Mouse (Mus musculus): Measurements from ENCODE around the gene Neurl4.
"Not testable (repeated sequence)": the region's sequence is repeated elsewhere in the genome, so short reads cannot be mapped to it uniquely, and the experiment has no call there.

Gene Neurl4

DNA sequence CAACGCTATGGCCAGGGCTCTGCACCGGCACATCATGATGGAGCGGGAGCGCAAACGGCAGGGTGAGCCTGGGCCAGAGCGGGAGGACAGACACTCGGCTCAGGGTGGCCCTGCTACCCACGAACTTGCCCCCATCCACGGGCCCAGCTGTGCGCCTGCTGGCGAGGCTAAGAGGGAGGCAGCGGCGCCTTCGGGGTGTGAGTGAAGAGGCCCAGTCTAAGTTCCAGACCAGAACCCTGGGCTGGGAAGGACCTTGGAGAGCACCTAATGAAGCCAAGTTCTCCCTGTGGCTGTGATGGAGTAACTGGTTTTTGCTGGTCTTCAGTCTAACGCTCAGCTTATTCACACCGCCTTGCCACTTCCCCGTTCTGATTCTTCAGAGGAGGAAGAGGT, 13.5 kb downstream of the Neurl4 start:
- DNase-seq = no peak

DNA sequence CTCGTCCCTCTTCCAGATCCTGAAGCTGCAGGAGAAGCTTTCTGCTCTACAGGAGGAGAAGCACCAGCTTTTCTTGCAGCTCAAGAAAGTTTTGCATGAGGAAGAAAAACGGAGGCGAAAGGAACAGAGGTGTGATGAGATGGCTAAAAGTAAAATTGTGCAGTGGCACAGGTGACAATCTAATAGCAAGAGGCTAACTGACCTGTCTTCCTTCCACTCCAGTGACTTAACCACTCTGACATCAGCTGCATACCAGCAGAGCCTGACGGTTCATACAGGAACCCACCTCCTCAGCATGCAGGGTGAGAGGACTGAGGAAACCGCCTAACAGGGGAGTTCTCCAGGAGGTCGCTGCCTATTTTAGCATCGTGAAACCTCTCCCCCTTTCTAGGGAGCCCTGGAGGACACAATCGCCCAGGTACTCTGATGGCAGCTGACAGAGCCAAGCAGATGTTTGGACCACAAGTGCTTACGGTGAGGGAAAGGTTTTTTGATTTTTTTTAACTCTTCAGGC, 14.1 kb downstream of the Neurl4 start:
- no peak for DNase-seq

DNA sequence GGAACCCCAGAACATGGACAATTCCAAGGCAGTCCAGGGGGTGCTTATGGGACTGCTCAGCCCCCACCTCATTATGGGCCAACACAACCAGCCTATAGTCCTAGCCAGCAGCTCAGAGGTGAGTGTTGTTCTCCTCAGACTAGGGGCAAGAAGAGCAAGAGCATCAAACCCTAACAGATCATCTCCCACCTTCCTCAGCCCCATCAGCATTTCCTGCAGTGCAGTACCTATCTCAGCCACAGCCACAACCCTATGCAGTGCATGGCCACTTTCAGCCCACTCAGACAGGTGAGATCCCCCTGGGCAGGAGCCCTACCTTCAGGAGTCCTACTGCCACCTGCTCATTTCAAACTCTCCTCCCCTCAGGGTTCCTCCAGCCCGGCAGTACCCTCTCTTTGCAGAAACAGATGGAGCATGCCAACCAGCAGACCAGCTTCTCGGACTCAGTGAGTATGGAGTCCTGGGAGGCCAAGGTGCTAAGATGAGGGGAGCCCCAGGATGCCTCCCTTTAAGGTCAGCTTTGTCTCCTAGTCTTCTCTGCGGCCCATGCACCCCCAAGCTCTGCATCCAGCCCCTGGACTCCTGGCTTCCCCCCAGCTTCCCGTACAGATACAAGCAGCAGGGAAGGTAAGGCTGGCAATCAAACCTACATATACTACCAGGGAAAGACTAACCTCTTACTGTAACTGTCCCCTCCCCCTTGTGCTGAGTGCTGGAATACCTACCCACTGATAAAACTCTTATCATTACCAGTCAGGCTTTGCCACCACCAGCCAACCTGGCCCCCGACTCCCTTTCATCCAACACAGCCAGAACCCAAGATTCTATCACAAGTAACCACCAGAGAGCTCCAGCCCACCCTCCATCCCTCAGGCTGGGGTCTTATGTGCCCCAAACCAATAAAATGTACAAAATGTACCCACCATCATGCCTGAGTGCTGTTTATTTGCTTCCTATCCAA, 15.1 kb downstream of the Neurl4 start:
- no peak for DNase-seq

DNA sequence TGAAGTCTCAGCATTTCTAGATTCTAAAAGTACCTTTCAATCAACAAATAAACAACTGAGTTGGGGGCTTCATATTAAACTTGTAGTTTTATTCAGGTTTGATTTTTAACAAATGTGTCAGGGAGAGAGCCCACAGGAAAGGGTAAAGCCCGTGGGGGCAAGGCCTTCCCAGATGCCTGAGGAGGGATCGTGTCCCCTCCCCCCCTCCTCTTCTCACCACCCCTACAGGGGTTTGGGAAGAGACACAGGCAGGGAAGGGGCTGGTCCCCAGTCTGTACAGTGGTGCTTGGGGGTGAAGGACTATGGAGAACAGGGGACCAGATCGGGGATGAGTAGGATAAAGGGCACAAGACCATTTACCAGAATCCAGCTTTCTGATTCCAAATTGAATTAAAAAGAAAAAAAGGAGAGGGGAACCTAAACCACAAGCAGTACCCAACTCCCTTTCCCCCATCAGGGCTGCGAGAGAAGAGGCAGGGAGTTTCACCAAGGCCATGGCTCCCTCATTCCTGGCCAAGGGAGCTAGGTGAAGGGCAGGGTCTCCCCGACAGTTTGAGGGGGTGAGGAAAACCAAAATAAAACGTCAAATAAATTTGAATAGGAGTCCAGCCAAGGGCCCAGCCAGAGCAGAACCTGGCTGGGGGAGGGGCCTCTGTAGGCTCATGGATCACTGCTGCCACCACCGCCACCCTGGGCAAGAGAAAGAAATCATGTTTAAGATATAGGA, 15.9 kb downstream of the Neurl4 start:
- DNase-seq = not testable (repeated sequence)

DNA sequence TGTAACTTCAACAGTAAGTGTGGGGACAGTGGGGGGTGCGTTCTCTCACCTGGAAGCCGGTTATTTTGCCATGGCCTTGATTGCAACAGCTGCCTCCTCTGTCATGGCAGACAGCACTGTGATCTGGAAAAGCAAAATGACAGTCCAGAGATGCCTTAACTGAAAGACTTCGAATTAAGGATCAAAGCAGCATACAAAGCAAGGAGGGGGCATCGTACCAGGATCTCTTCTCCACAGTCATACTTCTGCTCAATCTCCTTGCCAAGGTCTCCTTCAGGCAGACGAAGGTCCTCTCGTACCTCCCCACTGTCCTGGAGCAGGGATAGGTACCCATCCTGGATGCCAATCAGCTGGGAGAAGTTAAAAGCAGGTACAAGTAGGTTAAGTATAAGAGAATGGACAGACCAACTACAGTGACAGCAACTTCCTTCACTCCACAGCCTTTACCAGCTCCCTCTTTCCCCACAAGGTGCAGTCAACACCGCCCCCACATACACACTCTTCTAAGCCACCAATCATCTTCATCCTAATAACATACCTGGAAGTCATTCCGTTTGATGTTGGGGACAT, 16.6 kb downstream of the Neurl4 start:
- no peak for DNase-seq

DNA sequence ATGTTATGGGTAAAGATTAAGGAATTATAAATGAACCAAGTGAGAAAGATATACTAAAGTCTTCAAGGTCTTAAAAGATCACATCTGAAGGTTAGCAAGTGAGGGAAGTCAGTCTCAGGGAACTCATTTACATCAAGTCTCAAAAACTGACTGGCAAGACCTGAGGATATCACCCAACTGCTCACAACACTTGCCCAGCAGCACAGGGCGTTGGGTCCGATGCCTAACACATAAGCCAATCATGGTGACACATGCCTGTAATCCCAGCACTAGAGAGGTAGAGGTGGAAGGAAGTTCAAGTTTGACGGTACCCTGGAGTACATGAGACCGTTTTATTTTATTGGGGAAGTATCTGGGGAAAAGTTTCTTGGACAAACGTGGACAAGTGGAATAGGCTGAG, 17.2 kb downstream of the Neurl4 start:
- DNase-seq = no peak

DNA sequence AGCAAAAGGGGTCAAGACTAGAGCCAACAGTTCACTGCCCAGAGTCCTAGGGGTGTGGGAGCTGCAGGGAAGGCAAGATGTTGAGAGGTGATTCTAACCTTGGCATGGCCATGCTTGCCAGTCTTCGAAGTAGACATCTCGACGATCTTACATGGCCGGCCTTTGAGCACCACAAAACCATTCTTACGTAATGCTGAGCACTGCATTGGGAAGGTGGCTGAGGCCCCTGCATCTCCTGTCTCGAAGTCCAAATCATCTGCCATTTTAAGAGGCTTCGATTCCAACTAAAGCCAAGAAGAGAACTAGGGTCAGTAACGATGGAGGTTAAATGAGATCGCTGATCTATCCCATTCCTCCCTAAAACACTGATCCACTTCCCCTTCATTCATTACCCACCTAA, 18.2 kb downstream of the Neurl4 start:
- no peak for DNase-seq

DNA sequence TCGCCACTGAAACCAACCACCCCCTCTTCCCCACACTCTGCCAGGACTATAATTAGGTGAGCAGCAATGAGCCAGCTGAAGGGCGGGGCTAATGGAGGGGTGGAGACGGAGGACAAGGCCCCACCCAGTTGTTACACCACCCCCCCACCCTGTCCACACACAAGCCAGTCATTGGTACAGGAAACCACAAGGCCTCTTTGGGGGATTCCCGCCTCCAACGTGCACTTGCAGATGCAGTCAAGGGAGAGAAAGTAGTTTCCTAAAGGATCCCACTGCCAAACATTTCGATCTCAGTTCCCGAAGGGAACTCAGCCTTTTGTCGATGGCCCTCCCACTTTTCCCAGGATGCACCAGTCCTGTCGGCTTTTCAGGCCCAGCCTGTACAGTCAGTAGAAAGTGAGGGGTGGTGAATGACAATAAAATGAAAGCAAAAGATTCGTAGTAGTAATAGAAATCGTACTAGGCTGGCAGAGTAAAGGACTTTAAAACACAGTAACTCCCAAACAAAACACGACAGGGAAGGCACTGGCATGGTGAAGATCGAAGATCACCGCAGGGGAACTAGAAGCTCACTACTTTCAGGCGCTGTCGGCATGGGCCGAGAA, 18.9 kb downstream of the Neurl4 start:
- peak; percentile 83 for DNase-seq

DNA sequence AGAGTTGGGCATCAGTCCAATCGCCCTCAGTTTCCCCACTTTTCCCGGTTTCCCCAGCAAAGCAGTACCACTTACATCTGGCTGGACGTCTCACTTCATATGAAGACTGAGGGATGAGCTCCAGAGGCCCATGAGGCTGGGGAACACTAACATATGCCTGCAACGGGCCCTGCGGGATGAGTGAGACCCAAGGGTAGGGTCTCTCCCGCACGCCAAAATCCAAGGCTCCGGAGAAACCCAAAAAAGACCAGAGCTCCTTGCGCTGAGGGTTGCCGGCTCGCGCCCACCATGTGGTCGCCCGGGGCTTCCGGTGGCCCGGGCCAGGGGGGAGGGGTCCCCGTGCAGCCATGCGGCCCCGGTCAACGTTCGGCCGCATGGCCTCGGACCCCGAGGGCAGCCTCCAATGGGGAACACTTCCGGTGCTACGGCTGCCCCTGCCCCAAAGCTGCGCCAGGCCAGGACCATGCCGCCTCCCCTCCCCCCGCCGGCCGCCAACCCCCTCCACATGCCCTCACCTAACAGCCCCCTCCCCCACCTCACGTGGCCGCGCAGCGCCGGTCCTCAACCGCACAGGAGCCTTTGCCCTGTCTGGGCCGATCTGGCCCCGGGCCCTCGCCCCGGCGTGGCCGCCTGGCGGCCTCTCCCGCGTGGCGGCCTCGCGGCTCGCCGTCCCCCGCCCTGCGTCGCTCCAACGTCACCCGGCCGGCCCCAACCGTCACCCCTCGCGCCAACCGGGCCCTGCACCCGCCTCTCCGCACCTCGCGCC, 19.6 kb downstream of the Neurl4 start:
- no peak for DNase-seq

DNA sequence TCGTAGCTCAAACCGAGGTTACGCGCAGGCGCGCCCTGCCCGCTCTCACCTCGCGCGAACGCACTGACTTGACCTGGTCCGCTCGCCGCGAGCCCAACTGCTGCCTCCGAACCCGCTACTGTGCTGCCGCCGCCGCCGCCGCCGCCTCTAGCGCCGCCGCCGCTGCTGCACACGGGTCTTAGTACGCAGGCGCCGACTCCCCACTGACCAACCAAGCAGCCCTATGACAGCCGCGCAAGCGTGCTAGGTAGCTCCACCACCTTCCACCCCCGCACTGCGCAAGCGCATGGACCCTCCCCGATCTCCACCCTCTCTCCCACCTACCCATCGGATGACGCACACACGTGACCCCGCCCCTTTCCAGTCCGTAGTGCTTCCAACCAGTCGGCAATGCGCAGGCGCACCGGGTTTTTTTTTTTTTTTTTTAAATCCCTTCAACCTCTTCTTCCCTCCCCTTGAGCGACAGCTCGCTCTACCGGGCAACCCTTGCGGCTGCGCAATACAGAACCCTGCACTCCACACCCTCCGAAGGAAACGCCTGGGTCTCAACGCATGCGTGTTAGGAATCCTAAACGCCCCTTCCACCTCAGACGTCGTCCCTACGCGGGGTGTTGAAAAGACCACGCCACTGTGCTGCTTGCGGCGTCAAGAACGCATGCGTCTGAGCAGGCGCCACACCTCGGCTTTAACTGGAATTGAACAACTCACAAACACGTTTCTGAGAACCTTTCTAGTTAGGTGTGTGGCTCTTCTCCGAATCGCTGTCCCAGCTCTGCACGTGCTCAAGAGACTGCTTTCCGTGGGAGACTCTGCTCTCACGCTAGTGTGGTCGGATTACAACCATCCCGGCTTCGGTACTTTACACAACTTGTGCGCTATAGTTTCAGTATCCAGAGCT, 20.5 kb downstream of the Neurl4 start, which contains the start of gene Eif5a:
Eif5a (minus strand) TSS at position 845 of the 898 bp plus-strand sequence.
- peak; percentile 100 for DNase-seq

DNA sequence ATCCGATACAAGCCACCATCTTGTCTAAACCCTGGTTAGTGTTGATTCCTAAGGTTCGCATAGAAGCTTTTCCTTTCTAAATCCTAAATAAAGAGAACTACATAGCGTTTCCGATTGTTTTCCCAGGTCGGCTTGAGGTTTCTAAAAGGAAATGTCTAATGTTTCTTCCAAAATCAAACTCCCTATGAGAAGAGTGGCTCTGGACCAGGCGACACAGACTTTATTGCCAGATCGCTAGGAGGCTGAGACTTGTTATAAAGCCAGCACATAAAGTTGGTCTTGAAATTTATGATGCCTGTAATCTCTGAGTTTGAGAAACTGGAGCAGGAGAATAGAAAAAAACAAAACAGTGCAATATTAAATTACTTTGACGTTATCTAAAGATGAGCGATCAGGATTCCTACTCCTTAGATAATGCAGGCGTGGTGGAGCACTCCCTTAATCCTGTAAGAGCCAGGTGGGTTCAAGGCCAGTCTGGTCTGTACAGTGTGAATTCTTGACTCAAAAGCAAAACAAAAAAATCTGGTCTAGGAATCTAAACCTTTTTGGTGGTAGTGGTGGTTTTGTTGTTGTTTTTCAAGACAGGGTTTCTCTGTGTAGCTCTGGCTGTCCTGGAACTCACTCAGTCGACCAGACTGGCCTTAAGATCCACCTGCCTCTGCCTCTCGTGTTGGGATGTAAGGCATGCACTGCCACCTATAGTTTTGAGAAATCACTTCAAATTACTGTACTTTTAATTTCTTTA, 21.3 kb downstream of the Neurl4 start:
- no peak for DNase-seq

DNA sequence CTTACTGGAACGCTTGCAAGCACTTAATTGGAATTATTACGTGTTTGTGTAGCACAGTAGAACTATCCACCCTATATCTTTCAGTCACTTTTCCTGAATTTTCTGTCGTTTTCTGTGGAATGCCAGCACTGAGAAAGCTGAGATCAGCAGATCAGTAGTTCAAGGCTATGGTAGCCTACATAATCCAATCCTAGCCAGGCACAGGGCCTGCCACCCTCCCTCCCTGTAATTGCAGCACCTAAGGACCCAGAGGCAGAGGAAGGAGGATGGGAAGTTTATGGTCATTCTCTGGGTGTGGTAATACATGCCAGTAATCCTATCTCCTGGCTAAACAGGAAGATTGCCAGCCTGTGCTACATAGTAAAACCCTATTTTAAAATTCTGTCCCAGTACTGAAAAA, 21.9 kb downstream of the Neurl4 start:
- DNase-seq = no peak

DNA sequence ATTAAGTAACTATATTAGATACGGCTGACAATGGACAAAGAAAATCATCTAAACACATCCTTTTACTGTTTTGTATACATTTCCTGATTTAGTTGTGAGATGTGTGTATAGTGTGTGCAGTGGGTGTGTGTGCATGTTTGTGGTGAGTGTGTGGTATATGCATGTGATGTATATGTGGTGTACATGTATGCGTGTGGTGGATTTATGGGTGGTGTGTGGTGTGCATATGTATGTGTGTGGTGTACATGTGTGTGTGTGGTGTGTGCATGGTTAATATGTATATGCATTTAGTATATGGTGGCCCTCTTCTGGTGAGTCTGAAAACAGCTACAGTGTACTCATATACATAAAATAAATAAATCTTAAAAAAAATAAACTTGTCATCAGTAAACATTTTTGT, 26.6 kb downstream of the Neurl4 start:
- no peak for DNase-seq

DNA sequence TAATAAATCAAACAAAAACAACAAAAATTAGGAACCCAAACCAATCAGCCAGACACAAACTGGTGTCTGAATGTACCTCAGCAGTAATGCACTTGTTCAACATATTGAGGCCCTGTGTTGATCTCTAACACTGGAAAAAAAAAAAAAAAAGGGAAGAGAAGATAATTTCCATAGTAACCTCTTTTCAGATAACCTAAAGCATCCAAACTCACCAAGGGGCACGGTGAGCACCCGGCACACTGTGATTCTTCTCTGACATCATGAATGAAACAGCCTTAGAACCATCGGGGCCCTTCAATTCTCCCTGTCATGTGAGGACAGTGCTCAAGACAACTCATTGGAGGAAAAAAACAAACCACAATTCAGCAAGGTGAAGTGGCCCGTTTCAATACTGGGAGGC, 28.8 kb downstream of the Neurl4 start:
- no peak for DNase-seq

DNA sequence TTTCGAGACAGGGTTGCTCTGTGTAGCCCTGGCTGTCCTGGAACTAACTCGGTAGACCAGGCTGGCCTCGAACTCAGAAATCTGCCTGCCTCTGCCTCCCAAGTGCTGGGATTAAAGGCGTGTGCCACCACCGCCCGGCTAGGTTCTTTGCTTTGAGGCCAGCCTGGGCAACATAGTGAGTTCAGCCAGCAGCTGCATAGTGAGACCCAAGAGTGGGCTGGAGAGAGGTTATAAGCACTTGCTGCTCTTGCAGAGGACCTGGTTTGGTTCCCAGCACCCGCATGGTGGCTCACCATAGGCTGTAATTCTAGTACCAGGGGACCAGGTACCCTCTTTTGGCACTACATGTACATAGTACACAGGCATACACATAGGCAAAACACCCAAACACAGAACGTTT, 29.3 kb downstream of the Neurl4 start:
- not testable (repeated sequence) for DNase-seq

DNA sequence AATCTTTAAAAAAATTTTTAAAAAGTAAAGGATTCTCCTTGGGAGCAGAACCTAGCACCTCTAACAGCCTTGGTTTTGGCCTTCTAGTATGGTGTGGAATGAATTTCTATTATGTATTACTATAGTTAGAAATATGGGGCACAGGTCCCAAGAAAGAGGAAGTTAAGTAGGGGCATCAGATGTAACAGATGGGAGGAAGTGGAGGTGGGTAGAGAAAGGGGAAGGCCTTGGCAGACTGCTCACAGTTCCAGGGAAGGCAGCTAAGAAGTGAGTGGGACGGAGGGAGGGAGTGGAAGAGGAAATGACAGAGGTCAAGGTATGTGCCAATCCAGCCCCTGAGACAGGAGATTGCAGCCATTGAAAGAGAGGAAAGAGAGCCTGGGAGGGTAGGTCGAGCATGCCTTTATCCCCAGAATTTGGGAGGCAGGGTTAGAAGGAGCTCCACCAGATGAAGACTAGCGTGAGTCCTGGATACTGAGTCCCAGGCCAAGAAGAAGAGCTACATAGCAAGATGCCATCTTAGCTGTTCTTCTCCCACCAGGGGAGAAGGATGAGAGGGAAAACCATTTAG, 30.2 kb downstream of the Neurl4 start:
- no peak for DNase-seq

DNA sequence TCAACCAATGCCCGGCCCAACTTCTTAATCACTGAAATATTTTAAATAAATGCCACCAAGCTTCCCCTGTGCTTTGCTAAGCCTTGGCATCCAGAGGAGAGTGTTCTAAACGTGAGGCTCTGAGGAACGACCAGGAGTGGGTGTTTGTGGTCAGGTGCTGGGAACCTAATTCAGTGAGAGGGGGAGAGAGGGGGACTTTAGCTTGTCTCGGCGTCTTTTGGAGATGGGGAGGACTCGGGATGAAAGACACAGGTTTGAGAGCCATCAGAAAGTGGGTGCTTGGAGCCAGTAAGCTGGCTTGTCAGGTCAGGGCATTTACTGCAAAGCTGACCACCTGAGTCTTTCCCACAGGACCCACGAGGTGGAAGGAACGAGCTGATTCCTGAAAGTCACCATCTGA, 30.9 kb downstream of the Neurl4 start:
- no peak for DNase-seq

DNA sequence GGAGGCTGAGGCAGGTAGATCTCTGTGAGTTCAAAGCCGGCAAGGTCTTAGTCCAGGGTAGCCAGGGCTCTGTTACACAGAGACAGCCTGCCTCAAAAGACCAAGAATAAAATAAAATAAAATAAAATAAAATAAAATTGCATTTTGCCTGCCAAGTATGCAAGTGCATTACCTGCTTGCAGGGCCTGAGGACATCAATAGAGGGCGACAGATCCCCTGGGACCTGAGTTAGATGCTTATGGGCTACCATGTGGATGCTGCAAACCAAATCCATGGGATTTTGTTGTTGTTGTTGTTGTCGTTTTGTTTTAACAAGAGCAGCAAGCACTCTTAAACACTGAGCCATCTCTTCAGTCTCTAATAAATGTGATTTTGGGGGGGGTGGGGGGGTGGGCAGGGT, 31.4 kb downstream of the Neurl4 start:
- DNase-seq = no peak

DNA sequence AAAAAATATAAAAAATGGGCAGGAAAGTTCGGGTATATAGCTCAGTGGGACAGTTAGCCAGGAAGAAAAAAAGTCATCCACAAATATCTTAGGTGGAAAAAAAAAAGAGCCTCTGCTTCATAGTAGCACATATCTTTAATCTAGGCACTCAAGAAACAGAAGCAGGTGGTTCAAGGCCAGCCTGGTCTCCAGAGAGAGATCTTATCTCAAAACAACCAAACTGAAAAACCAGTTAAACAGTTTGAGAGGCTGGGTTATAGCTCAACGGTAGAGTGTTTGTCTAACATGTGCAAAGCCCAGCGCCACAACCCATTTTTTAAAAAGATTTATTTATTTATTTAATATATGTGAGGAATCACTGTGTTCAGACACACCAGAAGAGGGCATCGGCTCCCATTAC, 32.2 kb downstream of the Neurl4 start:
- DNase-seq = no peak

DNA sequence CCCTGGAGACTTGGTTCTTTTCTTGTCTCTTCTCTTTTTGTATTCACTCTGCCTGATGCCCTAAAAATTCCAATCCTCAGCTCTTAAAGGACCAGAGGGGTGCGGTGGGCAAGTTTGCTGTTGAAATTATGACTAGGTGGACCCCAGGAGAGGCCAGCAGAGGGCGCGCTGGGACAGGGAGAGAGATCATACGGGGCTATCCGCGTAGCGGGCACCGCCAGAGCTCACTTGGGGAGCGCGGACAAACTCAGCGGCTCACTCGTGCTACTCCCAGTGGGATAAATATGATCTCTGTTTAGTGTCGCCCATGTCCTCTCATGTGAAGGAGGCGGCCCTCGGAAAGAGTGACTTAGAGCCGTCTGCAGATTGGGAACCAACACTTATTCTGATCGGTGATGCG, 33.3 kb downstream of the Neurl4 start:
- DNase-seq = peak; percentile 98
